Mouse (Mus musculus) ZHBTc4 (cell line): ENCODE measurements around the gene Ptpn18.
"Not testable (repeated sequence)": the region's sequence is repeated elsewhere in the genome, so short reads cannot be mapped to it uniquely, and the experiment has no call there.

Experiments
- DNase-seq: peaks from one replicate; pipeline ENCODE4 v3.0.0-alpha.2; 2011; ENCODE audit warnings: low read depth, low spot score

Gene Ptpn18

DNA sequence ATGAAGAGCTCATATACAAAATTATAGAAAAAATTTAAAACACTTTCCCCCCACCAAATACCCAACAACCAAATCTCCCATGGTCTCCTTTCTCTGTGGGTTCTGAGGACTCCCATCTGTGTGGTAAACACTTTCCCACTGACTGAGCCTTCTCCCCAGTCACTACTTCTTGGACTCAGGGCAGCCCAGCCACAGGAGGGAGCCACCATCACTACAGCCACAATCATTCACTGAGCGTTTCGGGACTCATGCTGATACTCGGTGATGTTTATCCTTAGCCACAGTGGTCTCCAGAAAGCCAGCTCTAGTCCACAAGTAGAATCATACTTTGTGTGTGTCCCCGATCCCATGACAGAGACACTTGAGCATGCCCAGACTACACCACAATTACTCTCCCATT, 53.5 kb downstream of the Ptpn18 start:
- DNase-seq: no peak

DNA sequence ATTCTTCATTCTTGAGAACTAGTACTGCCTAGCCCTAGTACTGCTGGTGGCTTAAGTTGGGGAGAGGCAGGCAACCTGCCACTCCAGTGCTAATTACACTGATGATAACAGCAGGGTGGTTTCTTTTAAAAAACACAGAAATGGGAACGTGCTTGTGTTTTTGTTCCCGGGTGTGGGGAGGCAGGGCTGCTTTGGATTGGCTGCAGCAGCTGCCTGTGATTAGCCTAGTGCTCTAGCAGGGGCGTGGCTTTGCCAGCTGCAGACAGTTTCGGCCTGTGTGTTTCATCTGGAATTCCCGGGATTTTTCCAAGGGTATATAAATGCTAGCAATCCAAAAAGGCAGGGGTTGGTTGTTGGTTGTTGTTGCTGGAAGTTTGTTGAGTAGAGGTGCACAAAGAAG, 57.0 kb downstream of the Ptpn18 start:
- DNase-seq: peak; percentile 71

DNA sequence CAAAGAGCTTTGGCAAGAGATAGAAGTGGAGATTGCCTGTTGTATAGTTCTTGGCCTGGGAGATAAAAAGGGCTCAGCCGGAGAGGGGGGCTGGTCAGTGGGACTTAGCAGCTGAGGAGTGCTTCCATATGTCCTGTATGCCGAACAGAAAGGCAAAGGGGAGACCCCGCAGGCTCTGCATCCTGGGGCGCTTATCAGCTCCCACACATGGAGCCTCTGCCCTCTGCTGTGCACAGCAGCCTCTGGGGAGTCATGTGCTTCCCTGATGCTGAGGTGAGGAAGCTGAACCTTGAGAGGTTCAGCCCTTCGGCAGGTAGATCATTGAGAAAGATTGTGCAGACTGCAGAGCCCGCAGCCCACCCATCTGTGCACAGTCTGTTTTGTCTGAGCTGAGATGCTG, 57.7 kb downstream of the Ptpn18 start:
- not testable (repeated sequence) for DNase-seq

DNA sequence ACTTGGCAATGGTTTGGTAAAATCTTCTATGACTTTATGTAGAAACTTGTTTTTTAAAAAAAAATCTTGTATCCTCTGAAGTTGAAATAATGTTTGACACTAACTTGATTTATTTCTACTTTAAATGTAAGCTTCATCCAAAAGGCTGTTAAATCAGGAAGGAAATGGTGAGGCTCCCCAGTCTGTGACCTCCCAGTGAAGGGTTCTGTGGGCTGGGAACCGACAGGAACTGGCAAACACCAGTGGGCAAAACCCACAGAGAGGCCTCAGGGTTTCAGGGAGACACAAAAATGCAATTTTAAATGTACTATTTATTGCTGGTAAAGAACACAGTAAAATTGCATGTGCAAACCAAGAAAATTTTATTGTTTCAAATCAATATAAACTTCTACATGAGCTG, 58.2 kb downstream of the Ptpn18 start:
- not testable (repeated sequence) for DNase-seq

DNA sequence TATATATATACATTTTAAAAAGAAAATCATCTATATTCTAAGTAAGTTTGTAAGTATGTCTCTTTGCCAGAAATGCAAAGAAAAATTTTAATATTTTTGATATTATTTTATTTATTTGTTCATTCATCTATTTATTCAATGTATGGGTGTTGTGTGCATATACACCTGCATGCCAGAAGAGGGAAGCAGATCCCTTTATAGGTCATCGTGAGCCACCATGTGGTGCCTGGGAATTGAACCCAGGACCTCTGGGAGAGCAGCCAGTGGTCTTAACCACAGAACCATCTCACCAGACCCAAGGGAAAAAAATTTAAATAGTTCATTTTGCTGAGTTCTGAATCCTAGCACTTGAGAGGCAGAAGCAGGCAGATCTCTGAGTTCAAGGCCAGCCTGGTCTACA, 58.7 kb downstream of the Ptpn18 start:
- DNase-seq: no peak

- no peak for DNase-seq
Observed at GRCm38 (mm10) chr1:34522205-34522849, 62.8 kb downstream of the Ptpn18 start.

DNA sequence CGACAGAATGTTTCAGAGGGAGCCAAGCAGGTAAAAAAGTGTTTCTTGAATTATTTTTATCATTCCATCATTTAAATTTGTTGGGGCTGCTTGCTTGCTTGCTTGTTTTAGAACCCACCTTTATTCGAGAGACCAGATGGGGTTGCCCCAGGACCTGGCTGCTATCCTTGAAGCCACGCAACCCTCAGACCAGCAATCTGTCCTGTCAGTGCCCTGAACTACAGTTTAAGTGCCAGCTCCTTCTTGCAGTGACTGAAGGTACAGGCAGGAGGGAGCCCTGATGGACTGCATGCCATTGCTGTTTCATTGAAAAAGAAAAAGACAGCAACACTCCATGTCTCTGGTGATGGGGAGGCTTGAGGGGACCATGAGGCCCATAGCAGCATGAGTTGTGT, 63.3 kb downstream of the Ptpn18 start:
- no peak for DNase-seq

- no peak for DNase-seq
Observed at GRCm38 (mm10) chr1:34523647-34524046, 64.1 kb downstream of the Ptpn18 start.
